Mouse (Mus musculus) ovary, postnatal 36 days (tissue): ENCODE results near the gene Scaf8.
"Not testable (repeated sequence)": the region's sequence is repeated elsewhere in the genome, so short reads cannot be mapped to it uniquely, and the experiment has no call there.

Experiments used
- DNase-seq: peaks from one replicate; pipeline ENCODE4 v3.0.0; 2022; ENCODE audit warnings: low spot score, mixed read lengths

Gene Scaf8

GRCm38 (mm10) chr17:3115380-3115974 lies 705 bp downstream of the Scaf8 start:
- DNase-seq, result no peak

GRCm38 (mm10) chr17:3120949-3121348 lies 6.2 kb downstream of the Scaf8 start:
- DNase-seq, result not testable (repeated sequence)

GRCm38 (mm10) chr17:3123581-3123980 lies 8.8 kb downstream of the Scaf8 start:
- DNase-seq, result not testable (repeated sequence)

- no peak for DNase-seq
These were observed 13.9 kb downstream of the Scaf8 start for GRCm38 (mm10) chr17:3128716-3129115.

- no peak for DNase-seq
These were observed 15.0 kb downstream of the Scaf8 start for GRCm38 (mm10) chr17:3129791-3130190.

DNA sequence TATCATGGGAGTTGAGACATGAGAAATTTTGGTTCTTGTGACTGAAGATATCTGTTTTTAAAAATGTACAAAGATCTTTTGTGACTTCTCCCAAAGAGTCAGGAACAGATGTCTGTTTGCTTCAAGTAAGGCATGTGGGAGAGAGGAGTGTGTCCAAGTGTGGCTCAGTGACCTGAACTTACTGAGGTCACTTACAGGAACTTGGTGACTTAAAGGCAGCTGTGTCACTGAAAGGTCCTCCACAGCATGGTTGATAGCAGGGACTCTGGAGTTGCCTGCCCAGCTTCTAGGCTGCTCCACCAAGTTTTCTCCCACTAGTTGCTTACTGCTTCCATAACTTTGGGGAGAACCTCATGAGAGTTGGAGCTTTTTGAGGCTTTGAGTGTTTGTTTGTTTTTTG lies 20.6 kb downstream of the Scaf8 start:
- DNase-seq, result no peak

- no peak for DNase-seq
These were observed 21.4 kb downstream of the Scaf8 start for GRCm38 (mm10) chr17:3136127-3136526.

- no peak for DNase-seq
These were observed 23.6 kb downstream of the Scaf8 start for GRCm38 (mm10) chr17:3138387-3138786.

DNA sequence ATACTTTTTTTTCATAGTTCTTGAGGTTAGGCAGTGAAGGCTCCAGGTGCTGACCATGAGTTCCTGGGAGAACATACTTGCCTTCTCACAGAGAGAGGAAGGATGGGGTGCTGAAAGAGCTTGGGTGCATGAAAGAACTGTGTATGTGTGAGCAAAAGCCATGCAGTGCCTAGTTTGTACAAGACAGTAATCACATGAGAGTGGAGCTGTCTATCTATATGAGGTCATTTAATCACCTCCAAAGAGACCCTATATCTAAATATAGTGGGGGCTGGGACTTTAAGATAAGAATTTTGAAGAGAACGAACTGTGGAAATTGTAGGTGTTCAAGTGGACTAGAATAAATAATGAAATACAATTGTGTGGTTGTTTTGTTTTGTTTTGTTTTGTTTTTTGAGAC lies 25.3 kb downstream of the Scaf8 start:
- no peak for DNase-seq

GRCm38 (mm10) chr17:3148853-3149252 lies 34.1 kb downstream of the Scaf8 start:
- DNase-seq, result no peak

DNA sequence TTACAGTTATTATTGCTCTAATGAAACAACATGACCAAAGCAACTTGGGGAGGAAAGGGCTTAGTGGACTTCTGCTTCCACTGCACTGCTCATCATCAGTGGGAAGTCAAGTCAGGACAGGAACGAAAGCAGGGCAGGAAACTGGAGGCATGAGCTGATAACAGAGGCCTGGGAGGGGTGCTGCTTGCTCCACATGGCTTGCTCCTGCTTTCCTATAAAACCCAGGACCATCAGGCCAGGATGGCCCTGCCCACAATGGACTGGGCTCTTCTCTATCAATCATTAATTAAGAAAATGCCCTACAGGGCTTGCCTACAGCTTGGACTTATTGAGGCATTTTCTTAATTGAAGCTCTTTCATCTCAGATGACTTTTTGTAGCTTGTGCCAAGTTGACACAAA lies 34.8 kb downstream of the Scaf8 start:
- DNase-seq, result no peak

GRCm38 (mm10) chr17:3150701-3151100 lies 35.9 kb downstream of the Scaf8 start:
- DNase-seq, result not testable (repeated sequence)

- no peak for DNase-seq
These were observed 36.4 kb downstream of the Scaf8 start for GRCm38 (mm10) chr17:3151181-3151580.

- DNase-seq, result not testable (repeated sequence)
These were observed 41.4 kb downstream of the Scaf8 start for GRCm38 (mm10) chr17:3156176-3156575.

DNA sequence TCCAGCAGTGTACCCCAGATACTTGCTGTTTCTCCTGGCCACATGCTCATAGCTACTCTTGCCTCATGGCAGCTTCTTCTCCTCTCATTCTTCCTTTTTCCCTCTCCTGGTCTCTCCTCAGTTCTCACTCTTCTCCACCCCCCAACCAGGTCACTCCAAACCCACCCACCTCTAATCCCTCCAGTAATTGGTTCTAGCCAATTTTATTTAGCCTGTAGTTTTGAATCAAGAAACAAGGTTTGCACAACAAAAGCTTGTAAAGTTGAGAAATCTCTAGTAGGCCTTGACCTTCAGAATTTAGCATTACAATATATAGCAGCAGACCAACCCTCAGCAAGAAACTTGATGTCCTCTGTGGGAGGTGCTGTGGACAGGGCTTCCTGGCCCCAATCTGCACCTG lies 42.2 kb downstream of the Scaf8 start:
- DNase-seq, result no peak

GRCm38 (mm10) chr17:3162905-3163304 lies 48.1 kb downstream of the Scaf8 start:
- DNase-seq, result no peak

DNA sequence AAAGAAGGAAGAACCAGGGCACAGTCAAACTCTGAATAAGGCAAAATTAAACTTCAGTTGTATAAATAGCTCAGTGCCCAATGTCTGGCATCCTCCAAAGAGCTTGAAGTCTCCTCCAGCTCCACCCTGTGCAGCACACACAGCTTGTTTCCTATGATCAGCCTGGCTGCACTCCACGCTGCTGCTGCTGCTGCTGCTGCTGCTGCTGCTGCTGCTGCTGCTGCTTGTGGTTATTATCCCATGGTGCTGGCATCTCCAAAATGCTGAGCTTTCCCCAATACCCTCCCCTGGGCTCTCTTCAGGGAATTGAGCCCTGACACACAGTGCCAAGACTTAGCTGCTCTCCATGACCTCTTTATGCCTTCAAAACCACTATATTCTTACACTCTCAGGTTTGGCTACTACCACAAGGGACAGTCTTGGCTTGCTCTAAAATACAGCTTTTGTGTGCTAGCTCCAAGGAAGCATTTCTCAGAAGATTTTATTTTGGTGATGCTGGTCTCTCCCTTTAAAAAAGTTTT lies 65.7 kb downstream of the Scaf8 start:
- DNase-seq, result not testable (repeated sequence)

GRCm38 (mm10) chr17:3195483-3195882 lies 80.7 kb downstream of the Scaf8 start:
- not testable (repeated sequence) for DNase-seq

GRCm38 (mm10) chr17:3200328-3200727 lies 85.6 kb downstream of the Scaf8 start:
- DNase-seq, result no peak

DNA sequence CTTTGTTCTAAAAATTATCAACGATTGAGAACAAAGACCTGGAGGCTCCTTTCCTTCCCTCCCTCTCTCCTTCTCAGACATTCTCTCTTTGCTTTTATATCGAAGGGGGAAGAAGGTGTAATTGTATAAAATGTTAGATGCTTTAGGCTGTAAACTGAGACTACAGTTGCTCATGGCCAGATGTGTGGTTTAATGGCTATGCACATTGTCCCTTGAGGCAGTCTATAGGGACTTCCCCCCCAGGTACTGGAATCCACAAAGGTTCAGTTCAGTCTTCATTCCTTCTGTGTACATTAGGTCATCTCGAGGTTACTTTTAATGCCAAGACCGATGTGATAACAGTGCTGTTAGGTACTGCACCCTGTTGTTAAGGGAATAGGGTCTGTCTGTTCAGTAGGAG lies 89.1 kb downstream of the Scaf8 start:
- no peak for DNase-seq

DNA sequence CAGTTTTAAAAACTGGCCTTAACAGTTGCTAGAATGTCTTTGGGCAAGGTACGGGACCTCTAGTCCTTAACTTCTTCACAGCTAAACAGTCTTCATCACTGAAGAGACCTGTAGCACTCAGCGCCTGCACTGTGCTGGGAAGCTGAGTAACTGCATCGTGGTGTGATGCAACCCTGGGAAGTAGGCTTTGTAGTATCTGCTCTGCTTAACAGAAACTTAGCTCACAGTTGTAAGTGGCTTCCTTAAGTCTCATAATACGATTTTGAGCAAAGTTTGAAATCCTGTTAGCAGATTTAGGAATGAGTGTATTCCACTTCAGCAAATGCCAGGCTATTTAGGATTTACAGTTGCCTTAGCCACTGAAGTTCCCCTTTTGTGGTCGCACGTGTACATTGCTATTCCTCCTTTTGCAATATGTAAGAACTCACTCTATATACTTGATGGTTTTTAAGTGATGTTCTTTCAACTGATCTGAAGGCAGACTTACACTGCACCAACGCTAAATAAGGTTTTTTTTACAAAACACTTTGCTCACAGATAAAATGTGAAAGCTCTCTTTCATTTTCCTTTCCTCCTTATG lies 90.1 kb downstream of the Scaf8 start:
- DNase-seq, result no peak

GRCm38 (mm10) chr17:3206527-3207398 lies 92.0 kb downstream of the Scaf8 start:
- no peak for DNase-seq
